ENCODE assay signal across 8 mouse cellular contexts in genomic region chr8:84703466-84704249, GRCm38 (mm10). TPM values are rescaled to one million over a fixed set of nuclear protein-coding genes. Genes with fewer than 3 reads are reported as not detected.
DNase-seq lines count a peak whose midpoint lies in the region; ATAC-seq and TF ChIP-seq lines count a peak whose summit lies in the region.

No protein-coding gene starts in this region.

- no peaks in the 10 kb centered on the region for H3K9me3 ChIP-seq in heart, embryonic 10.5 days
- no peaks in the 10 kb centered on the region for H3K9me3 ChIP-seq in ES-E14 (ENCODE audit: control insufficient read depth, insufficient read depth, low read depth, low read length)
- H3K9me3 ChIP-seq in heart, embryonic 13.5 days: no peaks in the 10 kb centered on the region
- no peaks in the 10 kb centered on the region for H3K9me3 ChIP-seq in liver, embryonic 12.5 days (replicated peaks)

- H3K4me2 ChIP-seq in heart, embryonic 13.5 days: peak overlapping the region; percentile 74
- peak overlapping the region; percentile 96 for H3K4me2 ChIP-seq in liver, embryonic 12.5 days

- in situ Hi-C loops in ES-E14 (cut with MboI; ENCODE audit: low sequenced_read_pairs in 2 of 2, unreplicated experiment in 2 of 2): loop anchor here in 1 of 2 experiments (10.0 kb wide), 2 partner anchors 71 to 111 kb away; no protein-coding TSS in a partner anchor

- DNase-seq in heart, embryonic 10.5 days (ENCODE audit: low spot score): peak; percentile 83
- DNase-seq in heart, postnatal 25 days (ENCODE audit: low spot score): no peak
- no peak for DNase-seq in ES-E14 (ENCODE audit: low read depth, low spot score)
- no peak for DNase-seq in left cerebral cortex, postnatal 36 days (ENCODE audit: low spot score in 2 of 2)
- DNase-seq in right cerebral cortex, postnatal 14 days: no peak

- TF ChIP-seq POLR2A in small intestine, adult 2 months (IDR thresholded peaks at IDR 0.05; ENCODE audit: low read depth, low read length): no peak

- TF ChIP-seq CTCF in small intestine, adult 2 months (IDR thresholded peaks at IDR 0.05; ENCODE audit: extremely low read depth, insufficient read length, insufficient replicate concordance, low read depth, low read length): no peak

- H3K36me3 ChIP-seq in heart, embryonic 10.5 days: peaks cover 11% of the 10 kb centered on the region
- H3K36me3 ChIP-seq in ES-E14 (ENCODE audit: control insufficient read depth, insufficient read depth, low read length, poor library complexity, severe bottlenecking): peaks cover 12% of the 10 kb centered on the region
- H3K36me3 ChIP-seq in heart, embryonic 13.5 days: peaks cover 26% of the 10 kb centered on the region
- H3K36me3 ChIP-seq in liver, embryonic 12.5 days: peaks cover 36% of the 10 kb centered on the region
- H3K36me3 ChIP-seq in small intestine, adult 2 months (ENCODE audit: control insufficient read depth, insufficient read depth, low read length): peaks cover 5% of the 10 kb centered on the region; the same call in 1 of the 2 replicates

- H3K4me1 ChIP-seq in heart, embryonic 10.5 days: peaks cover 75% of the 10 kb centered on the region
- peaks cover 2 to 42% of the 10 kb centered on the region in 2 experiments; a peak in 2 of 4 replicates for H3K4me1 ChIP-seq in ES-E14 (ENCODE audit: control insufficient read depth in 2 of 2, insufficient read depth in 2 of 2, low read length in 2 of 2, poor library complexity in 1 of 2)
- H3K4me1 ChIP-seq in heart, embryonic 13.5 days: peaks cover 85% of the 10 kb centered on the region
- peaks cover 84% of the 10 kb centered on the region for H3K4me1 ChIP-seq in liver, embryonic 12.5 days
- H3K4me1 ChIP-seq in small intestine, adult 2 months (ENCODE audit: control insufficient read depth, insufficient read depth, insufficient read length, low read length): peaks cover 31% of the 10 kb centered on the region

- peaks cover 73% of the 10 kb centered on the region for H3K27me3 ChIP-seq in heart, embryonic 10.5 days (ENCODE audit: insufficient read depth, poor library complexity, severe bottlenecking)
- peaks cover 66% of the 10 kb centered on the region for H3K27me3 ChIP-seq in heart, embryonic 13.5 days (replicated peaks)
- H3K27me3 ChIP-seq in liver, embryonic 12.5 days (replicated peaks): peaks cover 35% of the 10 kb centered on the region
- peaks cover 29% of the 10 kb centered on the region for H3K27me3 ChIP-seq in small intestine, adult 2 months (ENCODE audit: control insufficient read depth, insufficient read depth, low read length)

- intact Hi-C loops in heart, postnatal 25 days (cut with DNase I): loop anchor here (5.0 kb wide), 1 partner anchor 34 kb away; no protein-coding TSS in a partner anchor
- intact Hi-C loops in left cerebral cortex, postnatal 36 days (cut with DNase I): loop anchor here (5.0 kb wide), 1 partner anchor 41 kb away; the partner anchor contains the start of gene Ier2

- no peak for ATAC-seq in heart, embryonic 13.5 days (ENCODE audit: extremely low read depth, insufficient number of reproducible peaks, low FRiP score, low TSS enrichment)
- no peak for ATAC-seq in liver, embryonic 12.5 days

- H3K9ac ChIP-seq in ES-E14 (ENCODE audit: insufficient read depth, low read depth, low read length, poor library complexity, severe bottlenecking): peak overlapping the region; percentile 59; the same call in 1 of the 2 replicates
- peak overlapping the region; percentile 87 for H3K9ac ChIP-seq in heart, embryonic 13.5 days
- H3K9ac ChIP-seq in liver, embryonic 12.5 days: peak overlapping the region; percentile 97

- peak overlapping the region; percentile 53 for H3K4me3 ChIP-seq in heart, embryonic 10.5 days
- peak overlapping the region; percentile 24 to 66; a peak in 3 of 4 replicates for H3K4me3 ChIP-seq in ES-E14 (ENCODE audit: insufficient read depth in 1 of 2, low read depth in 1 of 2, low read length in 2 of 2, poor library complexity in 1 of 2, severe bottlenecking in 1 of 2)
- peak overlapping the region; percentile 57 for H3K4me3 ChIP-seq in heart, embryonic 13.5 days
- H3K4me3 ChIP-seq in liver, embryonic 12.5 days: peak overlapping the region; percentile 83
- peak overlapping the region; percentile 49 for H3K4me3 ChIP-seq in small intestine, adult 2 months (ENCODE audit: low read depth, low read length)

- 7% methylated on average over 38 of the region's 38 CpGs for WGBS in heart, embryonic 10.5 days
- WGBS in heart, embryonic 13.5 days: 10% methylated on average over 38 of the region's 38 CpGs
- WGBS in liver, embryonic 12.5 days (ENCODE audit: insufficient replicate concordance): 2% methylated on average over 38 of the region's 38 CpGs
- 20% methylated on average over 38 of the region's 38 CpGs for WGBS in small intestine, adult 2 months

- H3K27ac ChIP-seq in heart, embryonic 10.5 days: peak overlapping the region; percentile 84
- no peak overlapping the region for H3K27ac ChIP-seq in ES-E14 (ENCODE audit: insufficient read depth, low read depth, low read length, poor library complexity, severe bottlenecking)
- H3K27ac ChIP-seq in heart, embryonic 13.5 days (replicated peaks): peak overlapping the region; percentile 93
- H3K27ac ChIP-seq in liver, embryonic 12.5 days: peak overlapping the region; percentile 97
- peak overlapping the region; percentile 39; the same call in 1 of the 2 replicates for H3K27ac ChIP-seq in small intestine, adult 2 months (ENCODE audit: insufficient read depth, low read depth, low read length)

TF ChIP-seq in ES-E14, 5 proteins besides CTCF, POLR2A, EP300 and RAD21:
- no peak for TF ChIP-seq ZC3H11A (IDR thresholded peaks at IDR 0.05; ENCODE audit: borderline replicate concordance, low read depth, low read length)
- no peak for TF ChIP-seq MAFK (IDR thresholded peaks at IDR 0.05; ENCODE audit: insufficient read depth, low read depth, low read length)
- TF ChIP-seq ZNF384 (IDR thresholded peaks at IDR 0.05; ENCODE audit: low read depth, low read length): no peak
- TF ChIP-seq CHD2 (IDR thresholded peaks at IDR 0.05; ENCODE audit: low read depth, low read length): no peak
- TF ChIP-seq HCFC1 (IDR thresholded peaks at IDR 0.05; ENCODE audit: borderline replicate concordance, insufficient read depth, low read length): no peak

RNA-seq across cellular contexts. Expression of gene Lyl1, which starts 2.4 kb away (rescaled TPM):
- 18.5 and 19.3 TPM in 2 replicates for polyA plus RNA-seq in heart, embryonic 10.5 days (2016; fragmentation: Nextera tagmentation; extraction: Ambion mirVana)
- 1 to 10 TPM; 4.2 to 4.5 TPM for total RNA-seq in heart, postnatal 25 days (2021)
- 0.49 and 0.74 TPM in 2 replicates for total RNA-seq in ES-E14 (2012; rRNA removed)
- 15.4 and 17.1 TPM in 2 replicates for polyA plus RNA-seq in heart, embryonic 13.5 days (2015; fragmentation: Nextera tagmentation; extraction: Ambion mirVana)
- 82.3 and 83.1 TPM in 2 replicates for polyA plus RNA-seq in liver, embryonic 12.5 days (2016; fragmentation: Nextera tagmentation; extraction: Ambion mirVana)
- 4.2 and 8.2 TPM in 2 replicates for polyA plus RNA-seq in small intestine, adult 2 months (2012; rRNA removed)
- 1 to 10 TPM; 2.4 to 3.4 TPM for total RNA-seq in left cerebral cortex, postnatal 36 days (2021)

RNA-seq across cellular contexts. Expression of gene Nacc1, which starts 16.0 kb away (rescaled TPM):
- 22.2 and 25.0 TPM in 2 replicates for polyA plus RNA-seq in heart, embryonic 10.5 days (2016; fragmentation: Nextera tagmentation; extraction: Ambion mirVana)
- total RNA-seq in heart, postnatal 25 days (2021): 10 to 100 TPM; 32.0 to 32.6 TPM
- total RNA-seq in ES-E14 (2012; rRNA removed): 75.4 and 85.5 TPM in 2 replicates
- polyA plus RNA-seq in heart, embryonic 13.5 days (2015; fragmentation: Nextera tagmentation; extraction: Ambion mirVana): 15.1 and 15.7 TPM in 2 replicates
- polyA plus RNA-seq in liver, embryonic 12.5 days (2016; fragmentation: Nextera tagmentation; extraction: Ambion mirVana): 12.5 and 12.9 TPM in 2 replicates
- 57.2 and 104 TPM in 2 replicates for polyA plus RNA-seq in small intestine, adult 2 months (2012; rRNA removed)
- total RNA-seq in left cerebral cortex, postnatal 36 days (2021): 10 to 100 TPM; 94.2 to 99.7 TPM

RNA-seq across cellular contexts. Expression of gene Trmt1, which starts 17.6 kb away (rescaled TPM):
- 59.8 and 64.6 TPM in 2 replicates for polyA plus RNA-seq in heart, embryonic 10.5 days (2016; fragmentation: Nextera tagmentation; extraction: Ambion mirVana)
- total RNA-seq in heart, postnatal 25 days (2021): 10 to 100 TPM; 32.6 to 37.6 TPM
- 260 and 334 TPM in 2 replicates for total RNA-seq in ES-E14 (2012; rRNA removed)
- 47.6 and 51.6 TPM in 2 replicates for polyA plus RNA-seq in heart, embryonic 13.5 days (2015; fragmentation: Nextera tagmentation; extraction: Ambion mirVana)
- 57.3 and 62.0 TPM in 2 replicates for polyA plus RNA-seq in liver, embryonic 12.5 days (2016; fragmentation: Nextera tagmentation; extraction: Ambion mirVana)
- polyA plus RNA-seq in small intestine, adult 2 months (2012; rRNA removed): 38.3 and 55.2 TPM in 2 replicates
- 100 to 1,000 TPM in 1 of 2 experiments, 10 to 100 TPM in 1; 84.5 to 124 TPM for total RNA-seq in left cerebral cortex, postnatal 36 days (2021)

RNA-seq across cellular contexts. Expression of gene G430095P16Rik, which starts 19.1 kb away (rescaled TPM):
- 2.1 and 3.2 TPM in 2 replicates for polyA plus RNA-seq in heart, embryonic 10.5 days (2016; fragmentation: Nextera tagmentation; extraction: Ambion mirVana)
- under 1 TPM in 1 of 2 experiments, not detected in 1; 0.39 TPM for total RNA-seq in heart, postnatal 25 days (2021)
- total RNA-seq in ES-E14 (2012; rRNA removed): 1.5 and 2.1 TPM in 2 replicates
- 7.8 and 8.9 TPM in 2 replicates for polyA plus RNA-seq in heart, embryonic 13.5 days (2015; fragmentation: Nextera tagmentation; extraction: Ambion mirVana)
- 11.0 and 12.0 TPM in 2 replicates for polyA plus RNA-seq in liver, embryonic 12.5 days (2016; fragmentation: Nextera tagmentation; extraction: Ambion mirVana)
- 0.30 TPM in 2 replicates for polyA plus RNA-seq in small intestine, adult 2 months (2012; rRNA removed)
- total RNA-seq in left cerebral cortex, postnatal 36 days (2021): not detected

RNA-seq across cellular contexts. Expression of gene Ier2, which starts 41.0 kb away (rescaled TPM):
- 71.6 and 103 TPM in 2 replicates for polyA plus RNA-seq in heart, embryonic 10.5 days (2016; fragmentation: Nextera tagmentation; extraction: Ambion mirVana)
- total RNA-seq in heart, postnatal 25 days (2021): 10 to 100 TPM; 14.3 to 18.3 TPM
- 49.3 and 49.7 TPM in 2 replicates for total RNA-seq in ES-E14 (2012; rRNA removed)
- 43.0 and 44.8 TPM in 2 replicates for polyA plus RNA-seq in heart, embryonic 13.5 days (2015; fragmentation: Nextera tagmentation; extraction: Ambion mirVana)
- polyA plus RNA-seq in liver, embryonic 12.5 days (2016; fragmentation: Nextera tagmentation; extraction: Ambion mirVana): 36.4 and 37.4 TPM in 2 replicates
- polyA plus RNA-seq in small intestine, adult 2 months (2012; rRNA removed): 37.0 and 72.7 TPM in 2 replicates
- total RNA-seq in left cerebral cortex, postnatal 36 days (2021): 10 to 100 TPM in 1 of 2 experiments, 1 to 10 TPM in 1; 5.6 to 27.6 TPM
